Mouse (Mus musculus) monocyte, adult 5-6 weeks (primary cell): ENCODE data around the gene Rundc3b. TPM values are rescaled to one million over a fixed set of nuclear protein-coding genes. Genes with fewer than 3 reads are reported as not detected.
A peak's percentile ranks its signal among the peaks of the same experiment; 100 is the strongest.

ENCODE experiments used
- ATAC-seq: fragments of 153-309, 156-312 bp; replicated peaks from 2 replicates; pipeline ENCODE4 v1.8.0; 2017; ENCODE audit warnings: mild to moderate bottlenecking; ENCODE audit not compliant: low TSS enrichment, insufficient number of reproducible peaks, severe bottlenecking, poor library complexity, low FRiP score
- total RNA-seq: library from RNA; stranded (forward); fragments of 200-1000, 200-491, 200-594 nt; gene quantifications from 3 replicates; pipeline ENCODE4 v1.2.3, GENCODE M21; 2017

The Rundc3b gene
- 3.0 to 13.9 TPM (median 4.0 TPM) in 3 replicates for total RNA-seq

- peak; percentile 79 for ATAC-seq
Observed at GRCm38 (mm10) chr5:8622596-8623231, at the start of gene Rundc3b. Gene Rundc3b (minus strand): TSS chr5:8622952.

- no peak for ATAC-seq
Observed at GRCm38 (mm10) chr5:8669606-8670005, 46.9 kb upstream of the Rundc3b start.

- no peak for ATAC-seq
Observed at GRCm38 (mm10) chr5:8667758-8668474, 45.2 kb upstream of the Rundc3b start.

- ATAC-seq: no peak
Observed at GRCm38 (mm10) chr5:8664678-8665077, 41.9 kb upstream of the Rundc3b start.

- peak; percentile 40; the same call in 1 of the 2 replicates for ATAC-seq
Observed at GRCm38 (mm10) chr5:8660738-8661151, 38.0 kb upstream of the Rundc3b start.

GRCm38 (mm10) chr5:8659911-8660737 is 37.4 kb upstream of the Rundc3b start, which contains the start of gene Abcb1a:
Gene Abcb1a (plus strand): TSS chr5:8660077.
- ATAC-seq: peak; percentile 50

- ATAC-seq: no peak
Observed at GRCm38 (mm10) chr5:8652085-8652484, 29.3 kb upstream of the Rundc3b start.

- no peak for ATAC-seq
Observed at GRCm38 (mm10) chr5:8648774-8649173, 26.0 kb upstream of the Rundc3b start.

- no peak for ATAC-seq
Observed at GRCm38 (mm10) chr5:8648300-8648699, 25.5 kb upstream of the Rundc3b start.

- ATAC-seq: no peak
Observed at GRCm38 (mm10) chr5:8634489-8634975, 11.8 kb upstream of the Rundc3b start.

GRCm38 (mm10) chr5:8632901-8633300 is 10.1 kb upstream of the Rundc3b start:
- no peak for ATAC-seq

- peak; percentile 62 for ATAC-seq
Observed at GRCm38 (mm10) chr5:8622071-8622595, 619 bp downstream of the Rundc3b start.

- no peak for ATAC-seq
Observed at GRCm38 (mm10) chr5:8571118-8571517, 51.6 kb downstream of the Rundc3b start.

- ATAC-seq: no peak
Observed at GRCm38 (mm10) chr5:8566867-8567266, 55.9 kb downstream of the Rundc3b start.

GRCm38 (mm10) chr5:8544512-8544911 is 78.2 kb downstream of the Rundc3b start:
- no peak for ATAC-seq

GRCm38 (mm10) chr5:8542631-8543207 is 80.0 kb downstream of the Rundc3b start:
- no peak for ATAC-seq

- no peak for ATAC-seq
Observed at GRCm38 (mm10) chr5:8541120-8542117, 81.3 kb downstream of the Rundc3b start.
